Mouse (Mus musculus): ENCODE results near the gene Snhg11. TPM values are rescaled to one million over a fixed set of nuclear protein-coding genes. Genes with fewer than 3 reads are reported as not detected.

The Snhg11 gene
- polyA plus RNA-seq (2014; fragmentation: Nextera tagmentation; extraction: Ambion mirVana): 0.23 and 0.45 TPM in 2 replicates

DNA sequence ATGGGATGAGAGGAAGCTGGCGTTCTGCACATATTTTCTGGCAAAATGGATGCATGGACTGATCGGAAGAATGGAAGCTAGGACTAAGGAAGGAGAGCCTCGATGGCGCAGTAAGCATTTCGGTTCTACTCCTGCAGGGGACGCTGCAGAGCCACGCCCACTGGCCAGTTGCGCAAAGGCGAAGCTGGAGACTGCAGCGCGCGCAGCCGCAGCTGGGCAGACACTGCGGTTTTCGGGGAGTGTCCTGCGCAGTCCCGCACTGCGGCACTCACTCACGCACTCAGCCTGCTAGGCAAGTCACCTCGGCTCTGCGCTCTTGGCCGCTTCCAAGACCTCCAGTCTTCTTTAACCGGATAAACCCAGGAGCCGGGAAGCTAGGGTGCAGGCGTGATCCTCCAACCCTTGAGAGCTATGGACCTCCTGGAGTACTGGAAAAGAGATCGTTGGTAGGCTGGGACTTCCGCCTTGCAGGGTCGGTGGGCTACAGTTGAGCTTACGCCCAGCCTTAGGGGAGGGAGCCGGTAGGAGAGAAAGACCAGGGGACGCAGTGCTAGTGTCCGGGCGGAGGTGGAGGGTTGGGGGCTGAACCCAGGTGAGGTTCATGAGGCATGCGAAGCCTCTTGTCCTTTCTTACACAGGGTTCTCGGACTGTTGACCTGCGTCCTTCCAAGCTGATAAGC lies at the start of gene Snhg11:
Gene Snhg11 (plus strand): TSS at position 196 of the 680 bp plus-strand sequence.
- Histone ChIP-seq H3K36me3 (ENCODE audit: control insufficient read depth, insufficient read depth, low read length) (no peaks in the 10 kb centered on the region), H3K4me1 (ENCODE audit: control insufficient read depth in 2 of 2, insufficient read depth in 2 of 2, low read length in 2 of 2) (peaks cover 0 to 3% of the 10 kb centered on the region in 2 experiments; a peak in 1 of 4 replicates), H3K4me3 (ENCODE audit: control insufficient read depth in 1 of 2, insufficient read depth in 1 of 2, low read depth in 1 of 2, low read length in 2 of 2) (peak within 1 kb of the TSS; percentile 16 to 17), H3K27ac (replicated peaks in 1 of 2; ENCODE audit: control insufficient read depth in 1 of 2, insufficient read depth in 1 of 2, low read depth in 2 of 2, low read length in 2 of 2) (no peak within 1 kb of the TSS), H3K9ac (ENCODE audit: low read length) (0 out of 2 replicates have a peak within 1 kb of the TSS, but pooled peaks have one; percentile 1), H3K27me3 (ENCODE audit: control insufficient read depth, insufficient read depth, low read length) (peaks cover 33% of the 10 kb centered on the region), H3K4me2 (ENCODE audit: low read length) (peak within 1 kb of the TSS; percentile 55), H3K9me3 (ENCODE audit: control insufficient read depth, low read length) (no peaks in the 10 kb centered on the region)
- WGBS: 2% methylated on average over 36 of the region's 36 CpGs
- no peak for ATAC-seq (ENCODE audit: insufficient number of reproducible peaks, insufficient read depth, low FRiP score, low read depth)

DNA sequence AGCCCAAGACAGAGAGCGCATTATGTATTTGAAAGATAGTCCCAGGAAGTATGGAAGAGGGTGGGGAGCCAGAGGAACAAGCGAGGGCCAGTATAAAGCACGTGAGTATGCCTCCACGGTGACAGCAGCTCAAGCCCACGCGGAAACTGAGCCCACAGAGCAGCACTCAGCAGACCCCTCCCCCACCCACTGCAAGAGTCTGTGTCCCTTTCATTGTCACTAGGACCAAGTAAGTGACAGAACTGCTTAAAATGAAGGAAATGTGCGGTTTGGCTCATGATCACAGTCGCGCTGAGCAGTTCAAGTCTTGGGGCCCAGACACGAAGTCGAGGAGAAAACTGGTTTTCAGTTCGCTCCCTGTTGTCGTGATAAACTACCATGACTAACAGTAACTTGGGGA lies 41.1 kb upstream of the Snhg11 start:
- WGBS: 84% methylated on average over 13 of the region's 13 CpGs
- Histone ChIP-seq H3K27ac (replicated peaks in 1 of 2; ENCODE audit: control insufficient read depth in 1 of 2, insufficient read depth in 1 of 2, low read depth in 2 of 2, low read length in 2 of 2) (no peak overlapping the region), H3K4me2 (ENCODE audit: low read length) (no peak overlapping the region), H3K4me3 (ENCODE audit: control insufficient read depth in 1 of 2, insufficient read depth in 1 of 2, low read depth in 1 of 2, low read length in 2 of 2) (no peak overlapping the region), H3K4me1 (ENCODE audit: control insufficient read depth in 2 of 2, insufficient read depth in 2 of 2, low read length in 2 of 2) (no peaks in the 10 kb centered on the region), H3K9me3 (ENCODE audit: control insufficient read depth, low read length) (no peaks in the 10 kb centered on the region), H3K36me3 (ENCODE audit: control insufficient read depth, insufficient read depth, low read length) (no peaks in the 10 kb centered on the region), H3K27me3 (ENCODE audit: control insufficient read depth, insufficient read depth, low read length) (no peaks in the 10 kb centered on the region; the same call in 1 of the 2 replicates), H3K9ac (ENCODE audit: low read length) (no peak overlapping the region)
- no peak for ATAC-seq (ENCODE audit: insufficient number of reproducible peaks, insufficient read depth, low FRiP score, low read depth)

DNA sequence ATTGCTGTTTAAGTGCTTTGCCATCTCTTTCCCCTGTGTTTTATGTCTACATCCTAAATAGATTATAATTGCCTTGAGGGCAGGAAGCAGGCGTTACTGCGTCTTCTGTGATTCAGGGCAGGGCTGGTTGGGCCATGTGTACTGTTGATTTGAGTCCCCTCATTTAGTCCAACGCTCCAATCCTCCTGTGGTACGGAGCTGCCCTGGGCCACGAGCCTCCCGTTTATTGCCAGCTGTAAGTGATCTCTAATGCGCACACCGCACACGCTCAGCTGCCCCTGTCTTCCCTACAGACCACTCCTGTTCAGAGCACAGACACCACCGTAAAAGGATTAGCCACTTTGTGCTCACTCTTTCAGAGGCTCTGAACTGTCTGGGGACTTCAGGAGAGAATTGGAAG lies 37.7 kb upstream of the Snhg11 start:
- Histone ChIP-seq H3K4me2 (ENCODE audit: low read length) (no peak overlapping the region), H3K36me3 (ENCODE audit: control insufficient read depth, insufficient read depth, low read length) (no peaks in the 10 kb centered on the region), H3K27me3 (ENCODE audit: control insufficient read depth, insufficient read depth, low read length) (no peaks in the 10 kb centered on the region; the same call in 1 of the 2 replicates), H3K27ac (replicated peaks in 1 of 2; ENCODE audit: control insufficient read depth in 1 of 2, insufficient read depth in 1 of 2, low read depth in 2 of 2, low read length in 2 of 2) (no peak overlapping the region), H3K4me3 (ENCODE audit: control insufficient read depth in 1 of 2, insufficient read depth in 1 of 2, low read depth in 1 of 2, low read length in 2 of 2) (no peak overlapping the region), H3K9me3 (ENCODE audit: control insufficient read depth, low read length) (no peaks in the 10 kb centered on the region), H3K4me1 (ENCODE audit: control insufficient read depth in 2 of 2, insufficient read depth in 2 of 2, low read length in 2 of 2) (no peaks in the 10 kb centered on the region), H3K9ac (ENCODE audit: low read length) (no peak overlapping the region)
- ATAC-seq (ENCODE audit: insufficient number of reproducible peaks, insufficient read depth, low FRiP score, low read depth): no peak
- WGBS: 83% methylated on average over 10 of the region's 10 CpGs

DNA sequence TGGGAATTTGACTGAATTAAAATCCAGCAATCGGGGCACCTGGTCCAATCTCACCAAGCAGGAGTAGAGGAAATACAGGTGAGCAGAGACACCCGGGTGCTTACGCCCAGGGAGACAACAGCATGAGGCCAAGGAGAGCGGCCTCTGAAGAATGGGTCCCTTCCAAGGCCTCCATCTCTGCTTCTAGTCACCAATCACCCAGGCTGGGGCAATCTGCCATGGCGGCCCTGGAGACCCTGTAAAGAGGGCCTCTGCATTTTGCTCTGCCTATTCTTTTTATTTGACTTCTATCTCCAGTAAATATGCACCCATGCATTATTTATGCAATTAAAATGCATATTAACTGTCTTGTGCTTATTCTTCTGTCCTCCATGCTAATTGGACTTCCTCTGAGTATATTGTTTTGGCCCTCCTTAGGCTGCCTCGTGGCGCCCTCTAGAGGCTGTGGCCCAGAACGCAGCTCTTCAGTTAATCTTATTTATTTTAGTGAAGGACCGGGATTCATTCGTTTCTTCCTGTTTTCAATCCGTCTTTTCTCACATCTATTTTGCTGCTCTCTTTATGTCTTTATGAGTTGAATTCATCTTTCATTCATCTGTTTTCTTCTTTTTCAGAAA lies 35.4 kb upstream of the Snhg11 start:
- ATAC-seq (ENCODE audit: insufficient number of reproducible peaks, insufficient read depth, low FRiP score, low read depth): no peak
- no peaks in the 10 kb centered on the region for H3K9me3 ChIP-seq (ENCODE audit: control insufficient read depth, low read length)
- no peak overlapping the region for H3K27ac ChIP-seq (replicated peaks in 1 of 2; ENCODE audit: control insufficient read depth in 1 of 2, insufficient read depth in 1 of 2, low read depth in 2 of 2, low read length in 2 of 2)
- H3K9ac ChIP-seq (ENCODE audit: low read length): no peak overlapping the region
- no peaks in the 10 kb centered on the region for H3K36me3 ChIP-seq (ENCODE audit: control insufficient read depth, insufficient read depth, low read length)
- WGBS: 36% methylated on average over 11 of the region's 11 CpGs
- no peaks in the 10 kb centered on the region; the same call in 1 of the 2 replicates for H3K27me3 ChIP-seq (ENCODE audit: control insufficient read depth, insufficient read depth, low read length)
- H3K4me2 ChIP-seq (ENCODE audit: low read length): no peak overlapping the region
- H3K4me3 ChIP-seq (ENCODE audit: control insufficient read depth in 1 of 2, insufficient read depth in 1 of 2, low read depth in 1 of 2, low read length in 2 of 2): no peak overlapping the region
- no peaks in the 10 kb centered on the region for H3K4me1 ChIP-seq (ENCODE audit: control insufficient read depth in 2 of 2, insufficient read depth in 2 of 2, low read length in 2 of 2)

DNA sequence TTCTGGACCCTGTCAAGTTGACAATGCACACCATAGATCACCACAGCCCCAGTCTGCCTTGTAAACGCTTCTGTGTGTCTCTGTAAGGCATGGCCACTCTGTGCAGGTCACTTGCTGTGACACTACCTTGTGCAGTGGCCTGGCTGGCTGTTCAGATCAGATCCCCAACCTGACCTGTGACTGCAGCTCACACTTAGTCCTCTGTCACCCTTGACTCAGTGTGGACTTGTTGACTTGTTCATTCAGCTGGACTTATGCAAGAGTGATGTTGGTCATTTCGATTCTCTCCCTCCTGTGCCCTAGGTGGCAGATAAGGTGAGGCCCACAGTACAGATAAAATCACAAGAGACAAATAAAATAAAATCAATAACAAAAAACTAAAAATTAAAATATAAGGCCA lies 34.1 kb upstream of the Snhg11 start:
- Histone ChIP-seq H3K27ac (replicated peaks in 1 of 2; ENCODE audit: control insufficient read depth in 1 of 2, insufficient read depth in 1 of 2, low read depth in 2 of 2, low read length in 2 of 2) (no peak overlapping the region), H3K9me3 (ENCODE audit: control insufficient read depth, low read length) (no peaks in the 10 kb centered on the region)
- WGBS: 65% methylated on average over 2 of the region's 2 CpGs

DNA sequence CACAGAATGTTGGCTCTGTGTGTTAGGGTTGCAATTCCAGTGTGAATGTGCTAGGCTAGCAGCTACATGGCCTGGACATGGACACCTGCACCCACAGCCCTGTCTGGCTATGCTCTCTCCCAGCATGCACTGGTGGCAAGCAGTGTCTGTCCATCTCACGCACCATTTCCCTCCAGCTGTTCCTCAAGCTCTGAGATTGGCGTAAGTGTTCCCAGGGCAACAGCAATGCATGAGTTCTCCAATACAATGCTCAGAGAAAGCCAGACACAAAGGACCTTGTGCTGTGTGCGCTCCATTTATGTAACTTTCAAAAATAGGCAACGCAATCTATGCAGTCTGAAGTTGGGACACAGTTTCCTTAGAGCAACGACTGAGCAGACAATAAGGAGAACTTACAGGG lies 31.9 kb upstream of the Snhg11 start:
- Histone ChIP-seq H3K9me3 (ENCODE audit: control insufficient read depth, low read length) (no peaks in the 10 kb centered on the region), H3K36me3 (ENCODE audit: control insufficient read depth, insufficient read depth, low read length) (no peaks in the 10 kb centered on the region), H3K9ac (ENCODE audit: low read length) (no peak overlapping the region), H3K27me3 (ENCODE audit: control insufficient read depth, insufficient read depth, low read length) (no peaks in the 10 kb centered on the region), H3K4me1 (ENCODE audit: control insufficient read depth in 2 of 2, insufficient read depth in 2 of 2, low read length in 2 of 2) (no peaks in the 10 kb centered on the region), H3K27ac (replicated peaks in 1 of 2; ENCODE audit: control insufficient read depth in 1 of 2, insufficient read depth in 1 of 2, low read depth in 2 of 2, low read length in 2 of 2) (no peak overlapping the region), H3K4me3 (ENCODE audit: control insufficient read depth in 1 of 2, insufficient read depth in 1 of 2, low read depth in 1 of 2, low read length in 2 of 2) (no peak overlapping the region), H3K4me2 (ENCODE audit: low read length) (no peak overlapping the region)
- no peak for ATAC-seq (ENCODE audit: insufficient number of reproducible peaks, insufficient read depth, low FRiP score, low read depth)
- 84% methylated on average over 5 of the region's 5 CpGs for WGBS

More for the DNA sequence above, 34.1 kb upstream of the Snhg11 start:
- H3K36me3 ChIP-seq (ENCODE audit: control insufficient read depth, insufficient read depth, low read length): no peaks in the 10 kb centered on the region
- H3K9ac ChIP-seq (ENCODE audit: low read length): no peak overlapping the region
- H3K27me3 ChIP-seq (ENCODE audit: control insufficient read depth, insufficient read depth, low read length): no peaks in the 10 kb centered on the region
- no peak overlapping the region for H3K4me3 ChIP-seq (ENCODE audit: control insufficient read depth in 1 of 2, insufficient read depth in 1 of 2, low read depth in 1 of 2, low read length in 2 of 2)
- ATAC-seq (ENCODE audit: insufficient number of reproducible peaks, insufficient read depth, low FRiP score, low read depth): no peak
- no peak overlapping the region for H3K4me2 ChIP-seq (ENCODE audit: low read length)
- no peaks in the 10 kb centered on the region for H3K4me1 ChIP-seq (ENCODE audit: control insufficient read depth in 2 of 2, insufficient read depth in 2 of 2, low read length in 2 of 2)

DNA sequence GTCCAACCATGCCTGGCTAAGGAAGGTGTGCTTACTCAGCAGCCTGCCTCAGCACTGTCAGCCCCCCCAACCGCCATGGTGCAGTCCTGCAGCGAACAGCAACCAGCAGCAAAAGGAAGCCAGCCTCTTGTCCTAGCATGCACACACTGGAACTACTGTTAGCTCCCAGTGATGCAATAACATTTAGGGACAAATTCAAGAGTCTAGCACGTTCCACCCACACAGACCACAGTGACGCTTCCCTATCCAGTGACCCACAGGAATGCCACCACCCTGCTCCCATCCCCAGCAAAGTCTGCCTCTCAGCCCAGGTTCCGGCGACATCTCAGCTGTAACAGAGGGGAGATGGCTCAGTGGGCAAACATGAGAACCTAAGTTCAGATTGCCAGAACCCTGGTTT lies 29.0 kb upstream of the Snhg11 start:
- Histone ChIP-seq H3K27me3 (ENCODE audit: control insufficient read depth, insufficient read depth, low read length) (no peaks in the 10 kb centered on the region), H3K27ac (replicated peaks in 1 of 2; ENCODE audit: control insufficient read depth in 1 of 2, insufficient read depth in 1 of 2, low read depth in 2 of 2, low read length in 2 of 2) (no peak overlapping the region), H3K36me3 (ENCODE audit: control insufficient read depth, insufficient read depth, low read length) (no peaks in the 10 kb centered on the region), H3K4me1 (ENCODE audit: control insufficient read depth in 2 of 2, insufficient read depth in 2 of 2, low read length in 2 of 2) (no peaks in the 10 kb centered on the region), H3K9me3 (ENCODE audit: control insufficient read depth, low read length) (no peaks in the 10 kb centered on the region), H3K9ac (ENCODE audit: low read length) (no peak overlapping the region), H3K4me2 (ENCODE audit: low read length) (no peak overlapping the region), H3K4me3 (ENCODE audit: control insufficient read depth in 1 of 2, insufficient read depth in 1 of 2, low read depth in 1 of 2, low read length in 2 of 2) (no peak overlapping the region)
- WGBS: 52% methylated on average over 6 of the region's 6 CpGs
- no peak for ATAC-seq (ENCODE audit: insufficient number of reproducible peaks, insufficient read depth, low FRiP score, low read depth)
